Mouse (Mus musculus) lung, embryonic 15.5 days (tissue): ENCODE data around the gene Muc4. TPM values are rescaled to one million over a fixed set of nuclear protein-coding genes. Genes with fewer than 3 reads are reported as not detected.
A peak's percentile ranks its signal among the peaks of the same experiment; 100 is the strongest.

ENCODE experiments used
- ATAC-seq: fragments of 200-750 bp; cut with Nextera tagmentation; 2 replicates; pipeline ENCODE4 v1.8.0; 2017; ENCODE audit warnings: moderate number of reproducible peaks, borderline replicate concordance; ENCODE audit not compliant: low FRiP score, low TSS enrichment; ENCODE audit errors: extremely low read depth
- H3K27ac ChIP-seq: fragments of 300-500 bp; sonication (generic); 2 replicates; pipeline ENCODE4 v1.5.1; 2015; ENCODE audit warnings: moderate library complexity, mild to moderate bottlenecking, inconsistent platforms
- H3K27me3 ChIP-seq: fragments of 300-500 bp; sonication (generic); 2 replicates; pipeline ENCODE4 v1.6.1; 2015; ENCODE audit warnings: inconsistent platforms
- H3K36me3 ChIP-seq: fragments of 300-500 bp; sonication (generic); 2 replicates; pipeline ENCODE4 v1.6.1; 2015; ENCODE audit warnings: inconsistent platforms
- H3K4me1 ChIP-seq: fragments of 300-500 bp; sonication (generic); 2 replicates; pipeline ENCODE4 v1.6.1; 2015; ENCODE audit warnings: inconsistent platforms
- H3K4me2 ChIP-seq: fragments of 300-500 bp; sonication (generic); 2 replicates; pipeline ENCODE4 v1.6.1; 2015; ENCODE audit warnings: inconsistent platforms, mild to moderate bottlenecking, moderate library complexity
- H3K4me3 ChIP-seq: fragments of 300-500 bp; sonication (generic); 2 replicates; pipeline ENCODE4 v1.5.1; 2015; ENCODE audit warnings: mild to moderate bottlenecking, inconsistent platforms
- H3K9ac ChIP-seq: fragments of 300-500 bp; sonication (generic); 2 replicates; pipeline ENCODE4 v1.6.1; 2015; ENCODE audit warnings: inconsistent platforms
- H3K9me3 ChIP-seq: fragments of 300-500 bp; sonication (generic); 2 replicates; pipeline ENCODE4 v1.6.1; 2016; ENCODE audit warnings: inconsistent platforms
- WGBS: fragments of 180-500 bp; shearing (Covaris S2); methylation state at CpG from one replicate; pipeline ENCODE4 v1.1.7; 2015; 5-methylcytosine and 5-hydroxymethylcytosine counted together
- polyA plus RNA-seq: library from polyadenylated mRNA; unstranded; fragments of >200 nt; fragmentation: Nextera tagmentation; extraction: Ambion mirVana; gene quantifications from 2 replicates; pipeline ENCODE4 v1.2.1, GENCODE M21; 2015

Muc4 gene
- polyA plus RNA-seq, 1 experiment from 2014 or later: 1.7 TPM

GRCm38 (mm10) chr16:32810321-32810720, 74.6 kb downstream of the Muc4 start, which contains the start of gene Smbd1:
Gene Smbd1, minus strand, starts transcription at chr16:32810477.
- Histone ChIP-seq H3K4me1 (peaks cover 27% of the 10 kb centered on the region), H3K4me3 (no peak within 1 kb of the TSS), H3K9me3 (no peaks in the 10 kb centered on the region), H3K36me3 (no peaks in the 10 kb centered on the region), H3K9ac (no peak within 1 kb of the TSS), H3K4me2 (no peak within 1 kb of the TSS), H3K27me3 (no peaks in the 10 kb centered on the region), H3K27ac (no peak within 1 kb of the TSS)
- no peak for ATAC-seq
- 79% methylated on average over 4 of the region's 4 CpGs for WGBS

GRCm38 (mm10) chr16:32812888-32813361, 77.2 kb downstream of the Muc4 start:
- Histone ChIP-seq H3K27me3 (no peaks in the 10 kb centered on the region), H3K4me3 (no peak overlapping the region), H3K4me2 (peak overlapping the region; percentile 38), H3K27ac (no peak overlapping the region), H3K36me3 (no peaks in the 10 kb centered on the region), H3K4me1 (peaks cover 23% of the 10 kb centered on the region), H3K9me3 (no peaks in the 10 kb centered on the region), H3K9ac (no peak overlapping the region)
- WGBS: 1% methylated on average over 9 of the region's 9 CpGs
- peak; percentile 55; the same call in 1 of the 2 replicates for ATAC-seq

GRCm38 (mm10) chr16:32813362-32813761, 77.7 kb downstream of the Muc4 start:
- no peak for ATAC-seq
- Histone ChIP-seq H3K4me1 (peaks cover 19% of the 10 kb centered on the region), H3K4me3 (no peak overlapping the region), H3K27me3 (no peaks in the 10 kb centered on the region), H3K27ac (no peak overlapping the region), H3K4me2 (peak overlapping the region; percentile 38), H3K36me3 (no peaks in the 10 kb centered on the region), H3K9me3 (no peaks in the 10 kb centered on the region), H3K9ac (no peak overlapping the region)
- 44% methylated on average over 9 of the region's 9 CpGs for WGBS

GRCm38 (mm10) chr16:32813771-32814170, 78.1 kb downstream of the Muc4 start:
- Histone ChIP-seq H3K27me3 (no peaks in the 10 kb centered on the region), H3K4me2 (no peak overlapping the region), H3K9ac (no peak overlapping the region), H3K4me1 (peaks cover 18% of the 10 kb centered on the region), H3K27ac (no peak overlapping the region), H3K4me3 (no peak overlapping the region), H3K36me3 (no peaks in the 10 kb centered on the region), H3K9me3 (no peaks in the 10 kb centered on the region)
- ATAC-seq: no peak
- 68% methylated on average over 3 of the region's 3 CpGs for WGBS

GRCm38 (mm10) chr16:32814539-32814938, 78.9 kb downstream of the Muc4 start:
- Histone ChIP-seq H3K36me3 (no peaks in the 10 kb centered on the region), H3K4me2 (peak overlapping the region; percentile 56), H3K27me3 (no peaks in the 10 kb centered on the region), H3K27ac (peak overlapping the region; percentile 62), H3K9ac (peak overlapping the region; percentile 27), H3K4me1 (peaks cover 18% of the 10 kb centered on the region), H3K9me3 (no peaks in the 10 kb centered on the region), H3K4me3 (peak overlapping the region; percentile 30)
- 0 out of 2 replicates have a peak, but pooled peaks have one; percentile 6 for ATAC-seq
- WGBS: 11% methylated on average over 14 of the region's 14 CpGs

GRCm38 (mm10) chr16:32815160-32815605, 79.5 kb downstream of the Muc4 start:
- peak; percentile 37 for ATAC-seq
- H3K4me2 ChIP-seq: peak overlapping the region; percentile 56
- H3K36me3 ChIP-seq: no peaks in the 10 kb centered on the region
- no peaks in the 10 kb centered on the region for H3K27me3 ChIP-seq
- H3K4me3 ChIP-seq: peak overlapping the region; percentile 30
- 0 out of 2 replicates have a peak overlapping the region, but pooled peaks have one; percentile 27 for H3K9ac ChIP-seq
- H3K9me3 ChIP-seq: no peaks in the 10 kb centered on the region
- peaks cover 18% of the 10 kb centered on the region for H3K4me1 ChIP-seq
- 8% methylated on average over 6 of the region's 6 CpGs for WGBS
- peak overlapping the region; percentile 62 for H3K27ac ChIP-seq

DNA sequence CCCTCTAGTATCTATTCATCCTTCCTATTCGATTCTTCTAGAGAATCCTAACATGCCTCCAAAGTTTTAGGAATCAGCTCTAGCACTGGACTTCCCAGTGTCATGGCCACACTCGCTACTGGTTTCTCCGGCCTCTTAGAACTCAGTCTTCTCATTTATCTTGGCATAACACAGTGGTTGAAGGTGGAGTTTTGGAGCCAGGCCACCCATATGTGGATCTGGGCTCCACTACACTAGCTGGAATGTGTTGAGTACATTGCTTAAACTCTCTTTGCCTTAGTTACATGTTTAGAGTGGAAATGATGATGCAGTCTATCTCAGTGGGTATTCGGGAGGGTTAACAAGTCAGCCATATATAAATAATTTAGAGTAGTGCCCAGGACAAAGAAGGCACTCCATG, 82.3 kb downstream of the Muc4 start:
- no peak for ATAC-seq
- no peaks in the 10 kb centered on the region for H3K9me3 ChIP-seq
- no peak overlapping the region for H3K4me2 ChIP-seq
- 76% methylated on average over 4 of the region's 4 CpGs for WGBS
- no peak overlapping the region for H3K27ac ChIP-seq
- H3K4me3 ChIP-seq: no peak overlapping the region
- no peaks in the 10 kb centered on the region for H3K36me3 ChIP-seq
- H3K9ac ChIP-seq: no peak overlapping the region
- no peaks in the 10 kb centered on the region for H3K27me3 ChIP-seq
- H3K4me1 ChIP-seq: peaks cover 32% of the 10 kb centered on the region

DNA sequence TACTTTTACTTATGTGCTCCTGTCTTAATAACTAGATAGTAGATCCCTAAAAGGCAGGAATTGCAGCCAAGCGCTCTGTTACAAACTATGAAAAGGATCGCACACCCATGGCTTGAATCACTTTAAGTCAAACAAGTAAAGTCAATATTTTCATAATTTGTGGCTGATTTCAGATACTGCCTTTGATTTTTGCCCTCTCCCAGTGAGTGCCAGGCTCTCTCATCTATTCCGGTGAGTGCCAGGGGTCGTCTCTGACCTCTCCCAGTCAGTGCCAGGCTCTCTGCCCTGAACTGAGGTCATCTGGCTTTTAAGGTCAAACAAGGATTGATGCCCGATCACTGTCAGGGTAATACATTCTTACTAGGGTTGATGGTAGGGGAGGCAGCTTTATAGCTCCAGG, 82.8 kb downstream of the Muc4 start:
- peaks cover 36% of the 10 kb centered on the region for H3K4me1 ChIP-seq
- no peak overlapping the region for H3K4me3 ChIP-seq
- 0 out of 2 replicates have a peak, but pooled peaks cover 2% of the 10 kb centered on the region for H3K36me3 ChIP-seq
- ATAC-seq: no peak
- no peaks in the 10 kb centered on the region for H3K27me3 ChIP-seq
- H3K27ac ChIP-seq: no peak overlapping the region
- 75% methylated on average over 5 of the region's 5 CpGs for WGBS
- no peaks in the 10 kb centered on the region for H3K9me3 ChIP-seq
- no peak overlapping the region for H3K4me2 ChIP-seq
- H3K9ac ChIP-seq: no peak overlapping the region

- peaks cover 18% of the 10 kb centered on the region for H3K4me1 ChIP-seq
- no peaks in the 10 kb centered on the region for H3K27me3 ChIP-seq
- H3K27ac ChIP-seq: peak overlapping the region; percentile 27
- no peak overlapping the region for H3K4me2 ChIP-seq
- H3K9me3 ChIP-seq: no peaks in the 10 kb centered on the region
- H3K4me3 ChIP-seq: no peak overlapping the region
- ATAC-seq: peak; percentile 39; the same call in 1 of the 2 replicates
- H3K9ac ChIP-seq: no peak overlapping the region
- WGBS: 25% methylated on average over 10 of the region's 10 CpGs
- H3K36me3 ChIP-seq: peaks cover 32% of the 10 kb centered on the region
These were observed 86.2 kb downstream of the Muc4 start for GRCm38 (mm10) chr16:32821772-32822449.

GRCm38 (mm10) chr16:32822450-32822827, 86.8 kb downstream of the Muc4 start:
- Histone ChIP-seq H3K27ac (peak overlapping the region; percentile 27; the same call in 1 of the 2 replicates), H3K9me3 (no peaks in the 10 kb centered on the region), H3K4me1 (peaks cover 18% of the 10 kb centered on the region), H3K27me3 (no peaks in the 10 kb centered on the region), H3K9ac (no peak overlapping the region), H3K4me3 (no peak overlapping the region), H3K4me2 (no peak overlapping the region), H3K36me3 (peaks cover 37% of the 10 kb centered on the region)
- no peak for ATAC-seq
- WGBS: 47% methylated on average over 6 of the region's 6 CpGs

GRCm38 (mm10) chr16:32822881-32823280, 87.2 kb downstream of the Muc4 start:
- H3K36me3 ChIP-seq: peaks cover 41% of the 10 kb centered on the region
- no peak overlapping the region for H3K4me3 ChIP-seq
- no peaks in the 10 kb centered on the region for H3K9me3 ChIP-seq
- no peak overlapping the region for H3K27ac ChIP-seq
- H3K27me3 ChIP-seq: no peaks in the 10 kb centered on the region
- H3K4me1 ChIP-seq: peaks cover 18% of the 10 kb centered on the region
- H3K9ac ChIP-seq: no peak overlapping the region
- no peak for ATAC-seq
- no peak overlapping the region for H3K4me2 ChIP-seq
- WGBS: 72% methylated on average over 5 of the region's 5 CpGs

DNA sequence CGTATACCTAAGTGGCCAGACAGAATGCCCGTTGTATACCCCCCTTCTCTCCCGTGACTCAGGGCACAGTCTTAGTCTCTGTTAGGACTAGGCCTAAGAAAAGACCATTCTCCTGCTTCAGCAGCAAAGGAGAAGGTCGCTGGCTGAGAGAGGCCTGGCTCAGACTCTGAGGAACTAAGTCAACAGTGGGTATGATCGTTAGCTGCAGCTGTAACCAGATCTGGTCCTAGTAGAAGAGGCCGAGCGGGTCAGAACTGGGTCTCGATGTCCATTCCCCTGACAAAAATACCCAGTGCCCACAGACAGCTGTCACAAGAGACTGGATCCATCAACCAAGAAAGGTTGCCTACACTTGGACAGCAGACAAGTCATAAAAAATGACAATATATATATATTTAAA, 87.8 kb downstream of the Muc4 start:
- Histone ChIP-seq H3K4me2 (no peak overlapping the region), H3K9ac (no peak overlapping the region), H3K27ac (no peak overlapping the region), H3K9me3 (no peaks in the 10 kb centered on the region), H3K27me3 (no peaks in the 10 kb centered on the region), H3K4me1 (peaks cover 18% of the 10 kb centered on the region), H3K4me3 (no peak overlapping the region), H3K36me3 (peaks cover 47% of the 10 kb centered on the region)
- WGBS: 71% methylated on average over 8 of the region's 8 CpGs
- no peak for ATAC-seq
